Mouse (Mus musculus) monocyte, adult 5-6 weeks (primary cell): Measurements from ENCODE around the gene Cdcp2. TPM values are rescaled to one million over a fixed set of nuclear protein-coding genes. Genes with fewer than 3 reads are reported as not detected.
A peak's percentile ranks its signal among the peaks of the same experiment; 100 is the strongest.

ENCODE experiments used
- ATAC-seq: fragments of 153-309, 156-312 bp; replicated peaks from 2 replicates; pipeline ENCODE4 v1.8.0; 2017; ENCODE audit warnings: mild to moderate bottlenecking; ENCODE audit not compliant: low TSS enrichment, insufficient number of reproducible peaks, severe bottlenecking, poor library complexity, low FRiP score
- total RNA-seq: library from RNA; stranded (forward); fragments of 200-1000, 200-491, 200-594 nt; gene quantifications from 3 replicates; pipeline ENCODE4 v1.2.3, GENCODE M21; 2017

Cdcp2 gene
- total RNA-seq: not detected in 3 replicates

DNA sequence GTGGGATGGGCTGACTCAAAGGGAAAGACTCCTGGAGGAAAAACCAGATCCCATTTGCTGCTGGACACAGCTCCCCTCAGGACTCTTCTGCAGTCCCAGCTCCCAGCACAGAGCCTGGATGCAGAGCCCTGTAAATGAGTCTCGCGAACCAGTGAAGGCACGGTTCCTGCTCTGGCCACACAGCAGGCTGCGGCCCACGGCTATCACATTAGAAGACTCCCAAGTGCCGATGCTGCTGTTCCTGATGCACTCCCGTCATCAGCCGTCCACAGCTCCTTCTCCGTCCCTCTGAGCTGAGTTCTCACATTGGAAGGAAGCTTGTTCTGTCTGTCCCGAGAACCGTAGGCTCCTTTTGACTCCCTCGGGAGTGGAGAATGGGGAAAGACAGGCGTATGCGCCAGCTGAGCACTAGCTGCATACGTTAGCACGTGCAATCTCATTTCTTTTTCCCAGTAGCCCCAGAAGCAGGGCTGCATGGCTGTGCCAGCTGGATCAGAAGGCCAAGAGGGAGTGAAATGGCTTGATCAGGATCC lies at the start of gene Cdcp2:
Gene Cdcp2 (plus strand): TSS at position 51 of the 533 bp plus-strand sequence.
- no peak for ATAC-seq

DNA sequence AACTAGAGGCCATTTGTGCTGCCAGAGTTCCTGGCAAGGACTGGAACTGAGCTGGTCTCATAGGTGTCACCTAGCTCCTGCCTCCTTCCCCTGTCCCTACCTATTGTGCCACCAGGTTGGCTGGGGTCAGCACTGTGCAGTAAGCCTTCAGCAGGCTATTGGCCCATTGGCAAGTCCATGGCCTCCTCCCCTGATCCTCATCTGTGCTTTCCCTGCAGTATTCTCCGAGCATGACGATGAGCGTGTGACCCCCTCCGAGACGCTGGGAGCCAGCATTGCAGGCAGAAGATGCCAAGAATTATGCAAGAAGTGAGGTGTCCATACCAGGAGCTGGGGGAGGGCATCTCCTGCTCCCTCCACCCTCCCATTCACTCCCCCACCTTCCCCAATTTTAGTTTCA lies 48.9 kb upstream of the Cdcp2 start:
- no peak for ATAC-seq

DNA sequence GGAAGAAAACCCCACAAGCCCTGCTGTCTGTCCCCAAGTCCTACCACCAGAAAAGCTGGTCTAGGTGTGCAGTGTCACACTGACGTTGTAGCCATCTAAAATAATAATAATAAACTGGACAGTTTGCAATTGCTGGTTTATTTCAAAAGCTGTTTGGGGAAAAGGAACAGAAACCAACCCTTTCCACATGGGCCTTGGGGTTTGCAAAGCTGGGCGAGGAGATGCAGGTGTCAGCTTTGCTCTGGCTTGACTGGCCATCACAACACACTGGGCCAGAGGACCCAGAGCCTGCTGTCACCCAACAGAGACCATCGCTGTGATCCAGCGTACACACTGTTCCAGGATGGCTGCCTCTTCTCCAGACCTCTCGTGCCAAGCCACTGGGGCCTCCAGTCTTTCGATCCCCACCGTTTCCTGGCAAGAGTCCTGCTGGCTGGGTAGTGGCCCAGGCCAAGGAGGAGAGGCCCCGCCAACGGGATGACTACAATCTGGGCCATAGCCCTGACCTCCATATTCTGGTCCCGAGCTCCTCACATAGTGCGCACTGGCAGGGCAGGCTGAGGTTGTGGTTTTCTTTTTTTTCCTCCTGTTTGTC lies 48.0 kb upstream of the Cdcp2 start:
- no peak for ATAC-seq

DNA sequence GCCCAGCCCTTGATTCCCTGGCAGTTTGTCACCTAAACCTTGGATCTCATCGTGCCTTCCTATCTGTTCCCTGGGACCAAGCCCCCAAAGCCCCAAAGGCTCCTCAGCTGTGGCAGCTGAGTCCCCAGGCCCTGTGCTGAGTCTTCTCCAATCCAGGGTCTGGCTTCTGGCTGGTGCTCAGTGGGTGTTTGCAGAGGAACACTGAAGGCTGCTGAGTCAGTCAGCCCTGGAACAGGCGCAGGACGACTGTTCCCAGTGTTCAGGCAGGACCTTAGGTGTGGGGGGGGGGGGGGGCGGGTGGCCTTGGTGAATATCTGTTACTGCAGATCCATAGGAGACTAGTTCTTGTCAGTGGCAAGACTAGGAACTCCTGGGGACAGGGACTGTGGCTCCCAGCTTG lies 44.8 kb upstream of the Cdcp2 start:
- no peak for ATAC-seq

DNA sequence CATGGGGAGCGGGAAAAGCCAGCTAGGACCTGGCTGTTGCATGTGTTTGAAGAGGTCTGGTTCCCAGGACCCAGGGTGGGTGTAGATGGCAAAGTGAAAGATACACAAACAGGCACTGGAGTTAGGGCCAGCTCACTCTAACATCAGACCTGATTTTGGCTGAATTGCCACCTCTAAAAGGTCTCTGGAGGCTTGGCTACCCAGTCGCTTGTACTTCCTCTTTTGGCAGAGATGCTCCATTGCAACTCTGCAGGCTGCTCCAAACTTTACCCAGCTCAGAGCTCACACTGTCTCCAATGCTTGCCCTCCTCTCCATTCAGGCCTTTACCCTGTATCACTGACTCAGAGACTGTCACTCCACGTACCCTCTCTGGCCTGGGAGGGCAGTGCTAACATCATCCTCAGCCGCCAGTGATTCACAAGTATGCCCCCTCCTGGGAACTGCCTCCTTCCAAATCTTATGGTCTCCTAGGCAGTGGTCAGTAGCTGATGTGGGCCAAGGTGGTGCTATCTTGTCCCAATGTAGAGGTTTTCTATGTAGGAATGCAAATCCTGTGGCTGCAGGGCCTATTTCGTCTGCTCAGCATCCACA lies 43.6 kb upstream of the Cdcp2 start:
- ATAC-seq: no peak

DNA sequence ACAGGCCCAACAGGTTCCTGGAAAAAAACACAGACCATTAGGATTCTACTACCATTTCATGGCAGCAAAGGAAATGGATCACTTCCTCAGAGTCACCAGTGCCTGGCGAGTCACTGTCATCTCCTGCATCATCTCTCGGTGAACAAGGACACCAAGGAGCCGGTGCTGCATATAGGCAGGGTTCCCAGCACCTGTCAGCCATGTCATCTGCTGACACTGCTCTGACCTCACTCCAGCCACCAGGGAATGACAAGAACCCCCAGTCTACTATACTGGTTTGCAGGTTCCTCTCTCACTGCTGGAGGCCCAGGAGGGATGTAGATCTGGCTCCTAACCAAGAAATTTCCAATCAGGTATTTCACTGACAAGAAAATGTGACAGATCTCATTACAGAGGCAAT lies 40.6 kb upstream of the Cdcp2 start:
- no peak for ATAC-seq

DNA sequence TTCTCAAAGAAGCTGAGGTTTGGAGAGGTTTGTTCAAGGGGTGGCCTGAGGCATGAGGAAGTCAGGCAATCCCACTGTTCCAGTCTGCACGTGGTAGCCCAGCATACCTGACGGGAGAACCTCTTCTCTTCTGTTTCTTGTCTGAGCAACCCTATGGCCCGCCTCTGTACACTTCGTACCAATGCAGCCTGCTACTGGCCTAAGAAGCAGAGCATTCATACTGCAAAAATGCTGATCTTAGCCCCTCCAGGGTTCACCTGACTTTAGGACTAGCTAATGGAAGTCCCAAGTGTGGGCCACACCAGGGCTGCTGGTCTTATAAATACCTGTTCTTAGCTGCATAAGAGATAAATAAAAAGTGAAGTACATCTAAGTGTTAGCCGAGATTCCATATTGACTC lies 38.3 kb upstream of the Cdcp2 start:
- no peak for ATAC-seq

DNA sequence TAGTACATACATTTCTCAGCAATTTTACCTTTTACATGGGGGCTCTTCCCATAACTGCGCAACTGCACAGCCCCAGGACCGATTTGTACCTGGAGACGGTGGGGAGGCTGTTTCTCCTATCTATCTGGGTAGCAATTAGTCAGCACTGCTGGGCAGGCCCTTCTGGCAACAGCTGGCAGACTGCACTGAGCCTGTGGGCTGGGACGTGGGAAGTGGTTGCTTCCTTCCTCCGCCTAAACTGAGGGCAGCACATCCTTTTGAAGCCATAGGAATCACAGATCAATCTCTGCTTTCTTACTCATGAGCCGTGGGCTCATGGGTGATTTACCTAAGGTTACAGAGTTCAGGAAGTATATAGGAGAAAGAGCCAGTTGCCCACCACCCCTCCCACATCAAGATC lies 37.9 kb upstream of the Cdcp2 start:
- ATAC-seq: no peak

DNA sequence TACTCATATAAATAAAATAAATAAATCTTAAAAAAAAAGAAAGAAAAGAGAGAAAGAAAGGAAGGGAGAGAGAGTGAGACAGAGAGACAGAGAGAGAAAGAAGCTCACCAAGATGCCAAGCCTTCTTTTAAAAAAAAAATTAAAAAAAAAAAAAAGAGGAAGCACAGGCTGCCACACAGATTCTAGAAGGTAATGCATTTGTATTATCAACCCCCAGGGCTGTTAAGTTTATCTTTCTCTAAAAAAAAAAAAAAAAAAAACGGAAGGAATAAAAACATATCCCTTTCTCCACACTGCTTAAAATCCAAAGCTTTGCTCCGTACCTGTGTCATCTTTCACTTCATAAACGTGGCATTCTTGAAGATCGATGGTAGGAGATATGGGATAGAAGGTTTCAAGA lies 35.1 kb upstream of the Cdcp2 start:
- ATAC-seq: no peak

DNA sequence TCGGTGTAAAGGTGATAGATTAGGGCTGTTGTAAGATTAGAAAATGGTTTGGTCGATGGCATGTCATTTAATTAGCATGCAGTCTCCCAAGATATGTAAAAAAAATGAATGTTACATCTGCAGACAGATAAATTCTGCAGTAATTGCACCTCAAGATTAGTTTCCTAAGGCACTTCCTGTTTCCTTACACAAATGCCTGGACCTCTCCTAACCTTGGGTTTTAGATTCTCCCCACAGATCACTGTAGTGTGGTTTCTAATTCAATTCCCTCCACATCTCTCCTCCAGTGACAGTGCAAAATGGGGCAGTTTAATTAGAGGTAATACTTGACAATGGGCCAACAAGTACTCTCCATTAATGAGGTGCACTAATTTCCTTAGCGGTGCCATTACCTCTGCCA lies 33.5 kb upstream of the Cdcp2 start:
- ATAC-seq: no peak

DNA sequence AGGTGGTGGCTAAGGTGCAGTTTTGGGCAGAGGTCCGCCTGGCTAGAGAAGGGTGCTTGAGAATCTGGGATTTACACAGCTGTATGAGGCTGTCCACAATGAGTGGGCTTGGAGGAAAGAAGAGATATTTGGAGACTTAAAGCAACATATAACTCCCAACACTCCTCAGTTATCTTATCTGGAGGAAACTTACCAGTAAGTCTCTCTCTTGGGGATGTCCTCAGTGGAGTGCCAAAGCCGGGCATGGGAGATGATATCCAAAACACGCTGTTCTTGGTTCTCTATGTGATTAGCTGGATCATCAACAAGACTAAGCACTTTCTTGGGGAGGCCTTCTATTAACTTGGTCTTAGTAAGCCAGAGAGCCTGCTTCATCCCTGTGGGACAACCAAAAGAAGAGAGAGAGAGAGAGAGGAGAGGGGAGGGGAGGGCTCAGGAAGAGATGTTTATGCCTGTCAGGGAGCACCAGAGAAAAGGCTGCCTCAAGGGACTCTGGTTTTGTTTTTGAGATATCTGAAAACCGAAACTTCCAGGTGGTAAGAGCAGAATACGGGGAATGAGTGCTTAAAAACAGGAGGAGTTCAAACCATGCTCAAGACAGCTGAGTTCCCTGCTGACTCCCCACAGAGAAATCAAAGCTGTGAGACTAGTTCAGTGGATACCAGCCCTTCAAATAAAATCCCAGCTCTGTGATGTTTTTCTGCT lies 32.1 kb upstream of the Cdcp2 start:
- no peak for ATAC-seq

DNA sequence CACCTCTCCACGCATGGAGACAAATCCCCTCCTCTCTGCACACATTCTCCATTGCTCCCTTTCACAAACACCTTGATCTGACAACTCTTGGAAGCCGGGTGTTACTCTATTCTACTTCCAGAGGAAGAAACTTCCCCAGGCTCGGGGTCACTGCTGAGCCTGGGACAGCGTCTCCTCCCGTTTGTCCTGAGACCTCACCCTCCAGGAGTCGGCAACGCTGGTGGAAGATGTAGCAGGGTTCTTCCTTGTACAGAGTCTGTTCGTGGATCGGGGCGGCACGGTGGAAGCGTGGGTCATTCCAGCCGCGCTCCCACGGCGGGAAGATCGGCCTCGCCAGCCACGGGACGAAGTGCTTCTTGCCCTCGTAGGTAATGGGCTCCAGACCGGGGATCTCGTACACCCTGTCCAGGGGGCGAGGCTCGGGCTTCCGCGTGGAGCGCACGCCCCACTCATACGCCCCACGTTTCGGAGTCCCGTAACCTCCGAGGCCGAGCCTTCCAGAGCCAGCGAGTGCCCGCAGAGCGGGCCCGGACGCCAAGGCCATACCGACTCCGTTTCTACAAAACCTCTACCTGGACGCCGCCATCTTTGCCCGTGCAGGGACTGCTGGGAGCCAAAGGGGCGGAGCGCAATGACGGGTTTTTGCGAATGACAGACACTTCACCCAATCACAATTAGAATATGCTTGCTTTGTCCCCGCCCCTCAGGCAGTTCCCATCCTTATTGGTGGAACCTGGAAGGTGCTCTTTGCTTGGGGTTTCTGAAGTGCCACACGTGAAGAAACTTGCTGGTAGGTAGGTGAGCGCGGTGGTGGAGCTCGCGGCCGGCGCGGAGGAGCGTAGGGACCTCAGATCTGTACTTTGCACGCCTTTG lies 30.2 kb upstream of the Cdcp2 start, which contains the start of the genes Mrpl37 and Cyb5rl:
Gene Mrpl37 (minus strand): TSS at position 617 of the 873 bp plus-strand sequence.
Gene Cyb5rl (plus strand): TSS at position 737 of the 873 bp plus-strand sequence.
- ATAC-seq: peak; percentile 99

DNA sequence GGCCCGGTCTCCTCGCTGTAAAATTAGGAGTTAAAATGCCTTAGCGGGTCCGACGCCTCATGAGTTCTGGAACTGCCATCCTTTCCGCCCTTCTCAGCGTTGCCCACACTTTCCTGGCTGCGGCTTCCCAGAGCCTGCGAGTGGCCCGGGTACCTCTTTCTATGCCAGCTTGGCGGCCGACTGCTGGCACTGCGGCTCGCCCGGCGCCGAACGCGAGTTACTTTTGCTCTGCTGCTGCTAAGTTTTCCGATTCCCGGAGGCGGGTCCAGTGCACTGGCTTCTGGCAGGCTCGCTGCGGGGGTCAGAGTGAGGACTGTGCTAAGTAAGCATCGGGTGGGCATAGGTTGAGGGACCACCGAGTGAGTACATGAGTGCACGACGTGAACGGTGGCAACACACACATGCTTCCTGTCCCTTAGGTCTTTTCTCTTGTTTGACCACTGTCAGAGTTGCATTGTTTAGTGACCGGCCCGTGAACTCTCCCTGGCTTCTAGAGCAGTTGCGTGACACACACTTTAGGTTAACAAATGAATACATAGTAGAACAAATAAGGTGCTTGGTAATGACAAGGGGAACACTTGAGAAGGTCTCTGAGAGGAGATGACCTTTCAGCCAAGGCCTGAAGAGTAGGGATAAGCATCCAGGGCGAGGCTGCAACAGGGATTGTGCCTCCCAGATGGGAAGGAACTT lies 29.4 kb upstream of the Cdcp2 start:
- ATAC-seq: no peak

DNA sequence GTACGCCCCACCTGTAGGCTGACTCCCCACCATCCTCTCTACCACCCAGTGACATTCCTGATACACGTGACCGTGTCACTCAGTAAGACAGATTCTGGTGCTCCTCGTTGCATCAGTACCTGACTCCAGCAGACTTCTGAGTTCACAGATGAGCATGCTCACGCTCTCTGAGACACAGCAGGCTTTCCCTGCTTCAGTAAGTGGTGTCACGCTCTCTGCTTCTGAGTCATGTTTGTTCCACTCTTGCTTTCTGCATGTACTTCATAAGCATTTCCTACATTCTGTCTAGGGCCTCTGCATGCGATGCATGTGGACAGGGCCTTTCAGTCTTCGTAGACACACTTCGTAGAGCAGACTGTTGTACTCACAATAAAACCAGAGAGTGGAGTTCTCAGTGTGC lies 24.3 kb upstream of the Cdcp2 start:
- ATAC-seq: no peak

DNA sequence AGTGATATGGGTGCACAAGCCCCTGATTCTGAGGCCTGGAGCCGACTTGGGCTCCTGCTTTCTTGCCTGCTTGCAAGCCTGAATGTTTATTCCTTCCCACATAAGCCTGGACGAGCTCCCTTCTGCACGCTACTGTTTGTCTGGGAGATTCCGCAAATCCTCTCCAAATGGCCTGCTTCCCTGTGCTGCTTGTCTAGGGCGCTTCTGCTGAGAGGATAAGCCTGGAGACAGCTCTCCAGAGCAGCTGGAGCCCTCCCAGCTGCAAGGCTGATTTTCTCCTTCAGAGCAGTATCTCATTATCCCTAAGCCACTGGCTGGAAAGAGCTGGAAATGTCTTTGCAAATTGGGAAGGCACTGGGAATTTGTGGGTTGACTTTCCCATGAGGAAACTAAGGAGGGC lies 21.2 kb upstream of the Cdcp2 start:
- no peak for ATAC-seq

DNA sequence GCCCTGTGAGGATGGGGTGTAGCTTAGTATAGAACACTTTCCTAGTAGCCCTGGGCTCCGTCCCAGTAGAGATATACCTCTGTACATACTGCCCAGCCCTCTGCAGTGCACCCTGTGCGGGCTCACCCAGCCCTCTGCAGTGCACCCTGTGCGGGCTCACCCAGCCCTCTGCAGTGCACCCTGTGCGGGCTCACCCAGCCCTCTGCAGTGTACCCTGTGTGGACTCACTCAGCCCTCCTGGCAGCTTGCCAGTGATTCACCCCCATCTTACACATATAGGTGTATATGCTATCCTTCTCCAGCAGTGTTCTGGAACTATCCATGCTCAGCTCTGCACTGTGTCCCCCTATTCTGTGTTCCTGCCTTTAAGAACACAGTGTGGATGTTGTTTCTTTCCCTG lies 17.8 kb upstream of the Cdcp2 start:
- ATAC-seq: no peak

DNA sequence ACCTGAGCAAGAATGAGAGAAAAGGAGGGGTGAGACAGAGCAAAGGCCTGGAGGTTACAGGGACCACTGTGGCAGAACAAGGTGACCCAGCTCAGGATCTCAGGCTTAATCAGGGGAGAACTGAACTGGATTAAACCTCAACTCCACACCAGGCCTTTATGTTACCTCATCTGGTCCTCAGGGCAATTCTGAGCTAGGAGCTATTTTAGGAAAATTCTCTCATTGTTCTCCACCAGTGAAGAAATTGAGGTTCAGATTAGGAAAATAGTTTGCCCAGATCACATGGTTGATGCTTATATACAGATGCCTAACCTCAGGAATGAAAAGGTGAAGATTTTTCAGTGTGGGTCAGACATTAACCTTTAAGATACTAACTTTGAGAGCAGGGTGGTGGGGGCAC lies 17.0 kb upstream of the Cdcp2 start:
- ATAC-seq: no peak

DNA sequence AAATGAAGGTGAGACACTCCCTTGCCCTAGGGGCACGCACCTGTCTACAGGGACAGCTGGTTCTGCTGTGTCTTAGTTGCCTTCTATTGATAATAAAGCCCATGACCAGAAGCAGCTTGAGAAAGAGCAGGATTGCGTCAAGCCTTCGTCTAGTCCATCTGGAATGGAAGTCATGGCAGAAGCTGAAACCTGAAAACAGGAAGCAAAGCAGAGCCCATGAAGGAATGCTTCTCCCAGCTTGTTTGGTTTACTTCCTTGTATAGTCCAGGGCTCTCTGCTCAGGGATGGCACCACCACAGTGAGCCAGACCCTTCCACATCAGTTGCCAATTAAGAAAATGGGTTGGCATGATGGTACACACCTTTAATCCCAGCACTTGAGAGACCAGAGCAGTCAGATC lies 14.5 kb upstream of the Cdcp2 start:
- no peak for ATAC-seq

DNA sequence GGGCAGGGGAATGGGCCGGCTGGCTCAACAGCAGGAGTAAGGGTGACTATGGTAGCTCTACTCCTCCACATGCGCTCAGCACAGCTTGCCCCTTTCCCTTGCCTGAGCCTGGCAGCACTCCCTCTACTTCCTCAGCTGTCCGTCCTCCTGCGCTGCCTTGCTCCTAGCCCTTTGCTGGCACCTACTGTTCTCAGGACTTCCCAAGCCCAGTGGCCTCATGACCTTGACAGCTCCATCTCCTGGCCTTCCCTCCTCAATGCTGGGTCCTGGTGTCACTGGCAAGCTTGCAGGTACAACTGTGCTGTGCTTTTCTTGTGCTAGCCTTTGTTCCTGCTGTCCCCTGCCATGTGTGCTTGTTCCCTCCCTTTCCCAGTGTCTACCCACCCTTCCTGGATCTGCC lies 13.6 kb upstream of the Cdcp2 start:
- no peak for ATAC-seq
